Mouse (Mus musculus) E14TG2a.4 (cell line): ENCODE data around the gene Nav1.

Experiments used
- H3K27me3 ChIP-seq: 2 replicates; pipeline ENCODE4 v1.6.1; 2014; ENCODE audit warnings: low read length, control low read depth; ENCODE audit not compliant: insufficient read depth
- H3K36me3 ChIP-seq: 2 replicates; pipeline ENCODE4 v1.6.1; 2014; ENCODE audit warnings: low read length, control low read depth; ENCODE audit not compliant: insufficient read depth
- H3K4me1 ChIP-seq: replicated peaks from 2 replicates; pipeline ENCODE4 v1.6.1; 2014; ENCODE audit warnings: low read depth, low read length, control low read depth
- H3K4me3 ChIP-seq: replicated peaks from 2 replicates; pipeline ENCODE4 v1.5.1; 2014; ENCODE audit warnings: mild to moderate bottlenecking, low read length
- H3K9me3 ChIP-seq: 2 replicates; pipeline ENCODE4 v1.6.1; 2014; ENCODE audit warnings: low read length, control low read depth
- CTCF ChIP-seq: conservative IDR thresholded peaks from 2 replicates; pipeline ENCODE4 v1.5.1; 2014; ENCODE audit warnings: low read length
- NANOG ChIP-seq: IDR thresholded peaks from 2 replicates; pipeline ENCODE4 v1.6.1; 2014; ENCODE audit warnings: borderline replicate concordance, low read length, mixed read lengths
- POU5F1 ChIP-seq: IDR thresholded peaks from 2 replicates; pipeline ENCODE4 v1.6.1; 2014; ENCODE audit warnings: low read length, borderline replicate concordance

Gene Nav1

GRCm38 (mm10) chr1:135553615-135554014 lies 53.5 kb downstream of the Nav1 start:
- Histone ChIP-seq H3K4me1 (peaks cover 51% of the 10 kb centered on the region), H3K36me3 (no peaks in the 10 kb centered on the region), H3K9me3 (no peaks in the 10 kb centered on the region)

GRCm38 (mm10) chr1:135553154-135553553 lies 53.9 kb downstream of the Nav1 start:
- Histone ChIP-seq H3K4me3 (no peak overlapping the region; the same call in 1 of the 2 replicates), H3K27me3 (peaks cover 15% of the 10 kb centered on the region), H3K4me1 (peaks cover 51% of the 10 kb centered on the region), H3K36me3 (no peaks in the 10 kb centered on the region), H3K9me3 (no peaks in the 10 kb centered on the region)
- TF ChIP-seq NANOG (no peak), CTCF (no peak), POU5F1 (no peak)

More at GRCm38 (mm10) chr1:135553615-135554014, 53.5 kb downstream of the Nav1 start:
- peaks cover 15% of the 10 kb centered on the region for H3K27me3 ChIP-seq
- TF ChIP-seq CTCF (no peak), POU5F1 (no peak), NANOG (peak; percentile 81)
- no peak overlapping the region for H3K4me3 ChIP-seq

DNA sequence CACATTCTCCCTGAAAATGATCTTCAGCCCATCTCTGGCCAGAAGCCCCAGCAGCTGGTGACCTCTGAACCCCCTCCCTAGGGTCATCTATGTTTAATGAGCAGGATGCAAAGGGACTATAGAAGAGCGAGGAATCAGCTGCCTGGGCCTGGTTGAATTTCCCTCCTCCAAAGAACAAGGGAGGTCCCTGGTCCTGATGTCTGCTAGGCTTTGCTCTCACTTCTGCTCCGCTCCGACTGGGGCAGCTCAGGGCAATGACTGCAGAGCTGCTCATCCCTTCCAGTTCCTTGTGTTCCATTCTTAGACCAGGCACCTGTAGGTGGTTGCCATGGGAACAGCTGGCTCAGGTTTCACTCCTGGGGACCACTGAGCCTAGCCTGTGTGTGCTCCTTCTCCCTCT lies 56.2 kb downstream of the Nav1 start:
- Histone ChIP-seq H3K27me3 (peaks cover 6% of the 10 kb centered on the region; the same call in 1 of the 2 replicates), H3K36me3 (no peaks in the 10 kb centered on the region), H3K9me3 (peaks cover 16% of the 10 kb centered on the region), H3K4me3 (no peak overlapping the region), H3K4me1 (peaks cover 50% of the 10 kb centered on the region)
- TF ChIP-seq CTCF (no peak), NANOG (no peak), POU5F1 (no peak)

GRCm38 (mm10) chr1:135548750-135549149 lies 58.3 kb downstream of the Nav1 start:
- Histone ChIP-seq H3K9me3 (peaks cover 16% of the 10 kb centered on the region), H3K4me3 (no peak overlapping the region), H3K27me3 (0 out of 2 replicates have a peak, but pooled peaks cover 3% of the 10 kb centered on the region), H3K36me3 (no peaks in the 10 kb centered on the region), H3K4me1 (peaks cover 42% of the 10 kb centered on the region)
- TF ChIP-seq POU5F1 (no peak), NANOG (no peak), CTCF (no peak)

DNA sequence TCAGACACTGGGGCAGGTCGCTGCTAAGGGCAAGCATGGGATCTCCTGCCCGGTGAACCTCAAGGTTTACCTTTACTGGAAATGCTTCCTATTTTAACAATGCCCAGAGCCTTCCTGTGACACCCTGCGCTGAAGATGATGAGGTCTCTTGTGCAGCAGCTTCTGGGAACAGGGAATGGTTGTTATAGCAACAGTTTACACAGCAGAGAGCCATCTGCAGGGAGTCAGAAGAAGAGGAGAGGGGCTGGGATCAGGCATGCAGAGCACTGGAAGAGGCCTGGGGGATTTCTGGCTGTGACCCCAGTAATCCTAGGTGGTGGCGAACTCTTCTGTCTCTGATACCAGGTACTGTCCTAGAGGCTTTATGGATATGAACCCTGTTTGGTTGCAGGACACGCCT lies 61.0 kb downstream of the Nav1 start:
- H3K36me3 ChIP-seq = no peaks in the 10 kb centered on the region
- H3K9me3 ChIP-seq = peaks cover 16% of the 10 kb centered on the region
- 0 out of 2 replicates have a peak, but pooled peaks cover 3% of the 10 kb centered on the region for H3K27me3 ChIP-seq
- no peak overlapping the region for H3K4me3 ChIP-seq
- TF ChIP-seq NANOG (no peak), CTCF (no peak), POU5F1 (no peak)
- peaks cover 24% of the 10 kb centered on the region for H3K4me1 ChIP-seq

- Histone ChIP-seq H3K9me3 (peaks cover 16% of the 10 kb centered on the region), H3K4me1 (peaks cover 19% of the 10 kb centered on the region), H3K36me3 (no peaks in the 10 kb centered on the region), H3K4me3 (no peak overlapping the region), H3K27me3 (0 out of 2 replicates have a peak, but pooled peaks cover 3% of the 10 kb centered on the region)
- TF ChIP-seq POU5F1 (no peak), NANOG (no peak), CTCF (peak; percentile 44)
Observed at GRCm38 (mm10) chr1:135544504-135545146, 62.5 kb downstream of the Nav1 start.

DNA sequence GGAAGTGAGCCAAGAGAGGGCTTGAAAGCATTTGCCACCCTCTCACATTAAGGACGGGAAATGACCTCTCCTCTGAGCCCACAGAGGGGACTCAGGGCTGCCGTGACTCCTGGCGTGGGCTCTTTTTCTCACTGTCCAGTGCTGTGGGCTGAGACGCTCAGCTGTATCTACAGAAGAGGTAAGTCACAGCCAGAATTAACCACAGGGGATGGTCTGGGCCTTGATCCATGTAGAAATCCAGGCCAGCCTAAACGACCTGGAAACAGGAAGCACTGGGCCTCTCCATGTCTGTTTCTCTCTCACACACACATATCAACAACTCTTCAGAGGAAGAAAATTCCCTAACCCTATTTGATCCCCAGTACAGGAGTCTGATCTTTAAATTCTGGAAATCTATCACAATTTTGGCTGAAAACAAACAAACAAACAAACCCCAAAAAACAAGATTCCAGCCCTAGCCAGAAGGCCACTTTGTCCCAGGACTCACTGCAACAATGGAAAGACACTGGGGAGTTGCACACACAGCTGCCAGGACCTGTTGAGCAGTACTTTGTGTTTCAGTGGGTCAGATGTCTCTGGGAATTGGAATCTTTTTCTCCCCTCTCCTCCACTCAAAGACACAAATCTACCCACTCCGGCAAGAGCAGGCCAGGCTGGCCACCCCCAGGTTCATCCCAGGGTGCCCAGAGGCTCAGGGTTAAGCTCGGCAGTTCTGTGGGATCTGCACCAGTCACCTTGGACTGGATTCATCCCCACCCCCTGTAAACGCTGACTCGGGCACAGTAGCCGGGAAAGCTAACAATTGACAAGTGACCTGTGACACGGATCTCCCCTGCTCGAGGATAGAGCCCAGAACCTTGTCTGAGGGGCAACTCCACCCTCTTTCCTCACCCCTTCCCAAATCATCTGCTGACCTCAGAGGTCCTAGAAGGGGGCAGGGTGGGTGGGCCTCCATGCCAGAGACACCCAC lies 64.0 kb downstream of the Nav1 start:
- H3K36me3 ChIP-seq = no peaks in the 10 kb centered on the region
- TF ChIP-seq POU5F1 (no peak), NANOG (no peak), CTCF (no peak)
- H3K27me3 ChIP-seq = no peaks in the 10 kb centered on the region
- H3K9me3 ChIP-seq = peaks cover 16% of the 10 kb centered on the region
- H3K4me3 ChIP-seq = no peak overlapping the region
- H3K4me1 ChIP-seq = peaks cover 21% of the 10 kb centered on the region

GRCm38 (mm10) chr1:135542080-135542479 lies 65.0 kb downstream of the Nav1 start:
- Histone ChIP-seq H3K27me3 (no peaks in the 10 kb centered on the region), H3K4me3 (no peak overlapping the region), H3K36me3 (no peaks in the 10 kb centered on the region), H3K9me3 (peaks cover 8% of the 10 kb centered on the region), H3K4me1 (peaks cover 29% of the 10 kb centered on the region)
- no peak for TF ChIP-seq NANOG
- no peak for TF ChIP-seq CTCF
- TF ChIP-seq POU5F1 = no peak
